Mouse (Mus musculus) lung, postnatal 0 days (tissue): ENCODE data around the gene Tspan5.

Experiments
- CTCF ChIP-seq: IDR thresholded peaks from 2 replicates; pipeline ENCODE4 v1.5.1; 2016; ENCODE audit warnings: antibody characterized with exemption, mild to moderate bottlenecking
- EP300 ChIP-seq: IDR thresholded peaks from 2 replicates; pipeline ENCODE4 v1.6.1; 2016; ENCODE audit warnings: antibody characterized with exemption, mild to moderate bottlenecking, control low read depth

- TF ChIP-seq CTCF = no peak
- TF ChIP-seq EP300 = no peak
These were observed 61.6 kb downstream of the Tspan5 start for GRCm38 (mm10) chr3:138803444-138804085.
